1 mouse cellular context compared by ENCODE assay signal in genomic region chr12:111037241-111038180, GRCm38 (mm10).
TF ChIP-seq lines count a peak whose summit lies in the region.

No protein-coding gene starts in this region.

TF ChIP-seq in CH12.LX, 34 proteins besides CTCF, POLR2A, EP300 and RAD21 (continued from another document):
- TF ChIP-seq SIN3A (IDR thresholded peaks at IDR 0.05; ENCODE audit: low read length) = no peak
- TF ChIP-seq SMC3 (IDR thresholded peaks at IDR 0.05; ENCODE audit: low read depth, low read length) = no peak
- TF ChIP-seq MAFK (IDR thresholded peaks at IDR 0.05; ENCODE audit: insufficient replicate concordance, low read length) = no peak
- TF ChIP-seq JUND (conservative IDR thresholded peaks at IDR 0.05; ENCODE audit: low read depth, low read length) = no peak
- TF ChIP-seq NELFE (IDR thresholded peaks at IDR 0.05; ENCODE audit: low read depth, low read length) = no peak
- no peak for TF ChIP-seq JUN (IDR thresholded peaks at IDR 0.05; ENCODE audit: insufficient read depth, low read depth, low read length)
- 0 out of 2 replicates have a peak, but pooled peaks have one; percentile 27 for TF ChIP-seq TBP (conservative IDR thresholded peaks at IDR 0.05; ENCODE audit: low read depth, low read length)
- TF ChIP-seq ETS1 (conservative IDR thresholded peaks at IDR 0.05; ENCODE audit: low read depth, low read length) = no peak; the same call in 1 of the 2 replicates
